Mouse (Mus musculus) MEL (cell line): ENCODE results near the gene Ptpn14. TPM values are rescaled to one million over a fixed set of nuclear protein-coding genes. Genes with fewer than 3 reads are reported as not detected.

Source experiments
- DNase-seq: peaks from one replicate; pipeline ENCODE4 v3.0.0; 2011; ENCODE audit warnings: low read depth, low spot score
- H3K27ac ChIP-seq: 2 replicates; pipeline ENCODE4 v1.5.1; 2012; ENCODE audit warnings: low read depth, mild to moderate bottlenecking, control low read depth, low read length, moderate library complexity; ENCODE audit not compliant: control insufficient read depth
- H3K27me3 ChIP-seq, 2 experiments: fragments of 150-350 bp in 1 of 2; sonication (generic) in 1 of 2; 2 replicates each; pipeline ENCODE4 v1.6.1; 2012; ENCODE audit warnings: low read length in 2 of 2, mild to moderate bottlenecking in 2 of 2, improper control_type of control experiment in 1 of 2, moderate library complexity in 1 of 2; ENCODE audit not compliant: insufficient read depth in 2 of 2, control insufficient read depth in 1 of 2
- H3K36me3 ChIP-seq, 2 experiments: 2 replicates each; pipeline ENCODE4 v1.6.1; 2012 to 2014; ENCODE audit warnings: low read length in 2 of 2, improper control_type of control experiment in 1 of 2, inconsistent platforms in 1 of 2, mild to moderate bottlenecking in 1 of 2; ENCODE audit not compliant: insufficient read depth in 2 of 2, control insufficient read depth in 1 of 2
- H3K4me1 ChIP-seq, 2 experiments: fragments of 150-350 bp in 1 of 2; sonication (generic) in 1 of 2; 2 replicates each; pipeline ENCODE4 v1.6.1; 2012; ENCODE audit warnings: low read length in 2 of 2, improper control_type of control experiment in 1 of 2, mild to moderate bottlenecking in 1 of 2; ENCODE audit not compliant: insufficient read depth in 2 of 2, control insufficient read depth in 1 of 2
- H3K4me3 ChIP-seq, 2 experiments: fragments of 150-350 bp in 1 of 2; sonication (generic) in 1 of 2; 2 replicates each; pipeline ENCODE4 v1.5.1; 2012; ENCODE audit warnings: low read depth in 2 of 2, low read length in 2 of 2, mild to moderate bottlenecking in 2 of 2, moderate library complexity in 2 of 2, control low read depth in 1 of 2, improper control_type of control experiment in 1 of 2; ENCODE audit not compliant: control insufficient read depth in 1 of 2, insufficient read depth in 1 of 2
- H3K79me2 ChIP-seq: 2 replicates; pipeline ENCODE4 v1.6.1; 2012; ENCODE audit warnings: mild to moderate bottlenecking, low read length, moderate library complexity; ENCODE audit not compliant: control insufficient read depth, poor library complexity, insufficient read depth
- H3K9ac ChIP-seq: 2 replicates; pipeline ENCODE4 v1.6.1; 2012; ENCODE audit warnings: low read depth, mild to moderate bottlenecking, control low read depth, low read length, moderate library complexity; ENCODE audit not compliant: control insufficient read depth, poor library complexity, severe bottlenecking
- H3K9me3 ChIP-seq: fragments of 150-350 bp; sonication (generic); replicated peaks from 2 replicates; pipeline ENCODE4 v1.6.1; 2012; ENCODE audit warnings: mild to moderate bottlenecking, low read length, improper control_type of control experiment, moderate library complexity; ENCODE audit not compliant: insufficient read depth
- CHD2 ChIP-seq: IDR thresholded peaks from 2 replicates; pipeline ENCODE4 v1.6.1; 2011; ENCODE audit warnings: low read length, improper control_type of control experiment
- CTCF ChIP-seq, 3 experiments: IDR thresholded peaks in 2 of 3; conservative IDR thresholded peaks in 1 of 3; 2 replicates each; pipeline ENCODE4 v1.5.1; 2011 to 2012; ENCODE audit warnings: low read length in 3 of 3, low read depth in 2 of 3, mild to moderate bottlenecking in 2 of 3, improper control_type of control experiment in 1 of 3, inconsistent platforms in 1 of 3, mixed read lengths in 1 of 3, moderate library complexity in 1 of 3; ENCODE audit not compliant: control insufficient read depth in 1 of 3, insufficient read depth in 1 of 3, poor library complexity in 1 of 3, severe bottlenecking in 1 of 3
- E2F4 ChIP-seq: IDR thresholded peaks from 2 replicates; pipeline ENCODE4 v1.6.1; 2011; ENCODE audit warnings: low read depth, low read length, improper control_type of control experiment, borderline replicate concordance
- ETS1 ChIP-seq: IDR thresholded peaks from 2 replicates; pipeline ENCODE4 v1.6.1; 2012; ENCODE audit warnings: low read depth, mild to moderate bottlenecking, inconsistent platforms, low read length, improper control_type of control experiment, moderate library complexity
- GABPA ChIP-seq: IDR thresholded peaks from 2 replicates; pipeline ENCODE4 v1.6.1; 2012; ENCODE audit warnings: low read depth, mild to moderate bottlenecking, inconsistent platforms, low read length, improper control_type of control experiment, moderate library complexity
- GATA1 ChIP-seq: IDR thresholded peaks from 2 replicates; pipeline ENCODE4 v1.6.1; 2011; ENCODE audit warnings: low read depth, low read length, improper control_type of control experiment
- KAT2A ChIP-seq: conservative IDR thresholded peaks from 2 replicates; pipeline ENCODE4 v1.6.1; 2012; ENCODE audit warnings: low read depth, low read length, improper control_type of control experiment, inconsistent platforms
- MAFK ChIP-seq: IDR thresholded peaks from 2 replicates; pipeline ENCODE4 v1.6.1; 2011; ENCODE audit warnings: low read depth, mild to moderate bottlenecking, low read length, improper control_type of control experiment, borderline replicate concordance
- MAX ChIP-seq: IDR thresholded peaks from 2 replicates; pipeline ENCODE4 v1.6.1; 2011; ENCODE audit warnings: low read length, improper control_type of control experiment
- MXI1 ChIP-seq: IDR thresholded peaks from 2 replicates; pipeline ENCODE4 v1.6.1; 2011; ENCODE audit warnings: mild to moderate bottlenecking, low read depth, low read length, improper control_type of control experiment
- MYB ChIP-seq: IDR thresholded peaks from 2 replicates; pipeline ENCODE4 v1.6.1; 2011; ENCODE audit warnings: mild to moderate bottlenecking, low read depth, low read length, improper control_type of control experiment
- NELFE ChIP-seq: IDR thresholded peaks from 2 replicates; pipeline ENCODE4 v1.6.1; 2011; ENCODE audit warnings: low read depth, low read length, improper control_type of control experiment
- POLR2A ChIP-seq, 2 experiments: IDR thresholded peaks; 2 replicates each; pipeline ENCODE4 v1.6.1; 2011 to 2012; ENCODE audit warnings: low read length in 2 of 2, mild to moderate bottlenecking in 2 of 2, control low read depth in 1 of 2, improper control_type of control experiment in 1 of 2, low read depth in 1 of 2, moderate library complexity in 1 of 2; ENCODE audit not compliant: control insufficient read depth in 1 of 2, insufficient read depth in 1 of 2, poor library complexity in 1 of 2
- POLR2AphosphoS2 ChIP-seq: IDR thresholded peaks from 2 replicates; pipeline ENCODE4 v1.6.1; 2011; ENCODE audit warnings: low read length, improper control_type of control experiment
- RAD21 ChIP-seq: IDR thresholded peaks from 2 replicates; pipeline ENCODE4 v1.6.1; 2011; ENCODE audit warnings: mild to moderate bottlenecking, low read depth, low read length, improper control_type of control experiment
- RCOR1 ChIP-seq: IDR thresholded peaks from 2 replicates; pipeline ENCODE4 v1.6.1; 2012; ENCODE audit warnings: low read depth, mild to moderate bottlenecking, inconsistent platforms, low read length, improper control_type of control experiment
- SMC3 ChIP-seq: IDR thresholded peaks from 2 replicates; pipeline ENCODE4 v1.6.1; 2011; ENCODE audit warnings: low read depth, low read length, improper control_type of control experiment
- TBP ChIP-seq: IDR thresholded peaks from 2 replicates; pipeline ENCODE4 v1.8.0; 2011; ENCODE audit warnings: low read depth, low read length, improper control_type of control experiment
- TCF12 ChIP-seq: IDR thresholded peaks from 2 replicates; pipeline ENCODE4 v1.6.1; 2014; ENCODE audit warnings: low read depth, mild to moderate bottlenecking, inconsistent platforms, low read length, improper control_type of control experiment, moderate library complexity
- USF1 ChIP-seq: IDR thresholded peaks from 2 replicates; pipeline ENCODE4 v1.6.1; 2014; ENCODE audit warnings: low read depth, mild to moderate bottlenecking, inconsistent platforms, low read length, improper control_type of control experiment, moderate library complexity
- USF2 ChIP-seq, 2 experiments: IDR thresholded peaks; 2 replicates each; pipeline ENCODE4 v1.6.1; 2011 to 2012; ENCODE audit warnings: improper control_type of control experiment in 2 of 2, low read length in 2 of 2, borderline replicate concordance in 1 of 2, inconsistent platforms in 1 of 2, low read depth in 1 of 2, mild to moderate bottlenecking in 1 of 2; ENCODE audit not compliant: insufficient read depth in 1 of 2
- ZC3H11A ChIP-seq: IDR thresholded peaks from 2 replicates; pipeline ENCODE4 v1.6.1; 2012; ENCODE audit warnings: low read depth, mild to moderate bottlenecking, inconsistent platforms, low read length, improper control_type of control experiment
- ZMIZ1 ChIP-seq: IDR thresholded peaks from 2 replicates; pipeline ENCODE4 v1.6.1; 2012; ENCODE audit warnings: low read depth, mild to moderate bottlenecking, inconsistent platforms, low read length, improper control_type of control experiment, moderate library complexity
- polyA plus RNA-seq, 2 experiments: library from polyadenylated mRNA; stranded (reverse) in 1 of 2; unstranded in 1 of 2; fragments of >175 nt in 1 of 2; fragments of >200 nt in 1 of 2; gene quantifications; 2 replicates each; pipeline versions ENCODE4 v1.2.1 to v1.2.4; 2012; ENCODE audit warnings: low replicate concordance in 2 of 2, low read depth in 1 of 2; ENCODE audit not compliant: insufficient read length in 2 of 2, insufficient read depth in 1 of 2, missing spikeins in 1 of 2
- total RNA-seq: library from RNA; depleted of rRNA; stranded (reverse); fragments of 300-350 nt; gene quantifications from 2 replicates; pipeline ENCODE4 v1.2.3, GENCODE M21; 2012

Gene Ptpn14
- total and polyA plus RNA-seq, 3 experiments: 0.62 to 1.0 TPM; not detected in 1

GRCm38 (mm10) chr1:189883531-189884170 lies 155.6 kb downstream of the Ptpn14 start:
- Histone ChIP-seq H3K4me3 (no peak overlapping the region), H3K79me2 (no peaks in the 10 kb centered on the region), H3K9ac (no peak overlapping the region), H3K27me3 (no peaks in the 10 kb centered on the region), H3K36me3 (no peaks in the 10 kb centered on the region; a peak in 2 of 4 replicates), H3K4me1 (no peaks in the 10 kb centered on the region), H3K27ac (no peak overlapping the region), H3K9me3 (no peaks in the 10 kb centered on the region)
- peak; percentile 62 for DNase-seq
- TF ChIP-seq RAD21 (peak; percentile 8), CHD2 (no peak), E2F4 (no peak), CTCF (IDR thresholded peaks at IDR 0.05 in 2 of 3, conservative IDR thresholded peaks at IDR 0.05 in 1 of 3; ENCODE audit: control insufficient read depth in 1 of 3, insufficient read depth in 1 of 3, low read depth in 2 of 3, low read length in 3 of 3, poor library complexity in 1 of 3, severe bottlenecking in 1 of 3) (peak; percentile 39 to 70 (median 59)), SMC3 (peak; percentile 34)

DNA sequence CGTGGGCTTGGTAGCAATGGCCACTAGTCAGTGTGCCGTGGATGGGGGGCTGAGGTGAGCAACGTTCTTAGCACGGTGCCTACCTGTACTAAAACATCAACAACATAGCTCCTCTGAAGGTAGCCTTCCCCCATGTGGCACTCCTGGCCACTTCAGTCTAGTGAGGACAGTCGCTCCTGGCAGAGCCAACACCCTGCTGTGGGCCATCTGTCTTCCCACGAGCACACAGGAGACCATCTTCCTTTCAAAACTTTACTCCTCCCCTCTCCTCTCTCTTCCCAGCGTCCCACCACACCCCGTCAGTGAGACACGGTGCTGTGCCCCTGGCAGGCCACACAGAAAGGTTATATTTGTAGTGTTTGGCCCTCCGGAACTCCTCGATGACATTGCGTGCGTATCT lies 156.9 kb downstream of the Ptpn14 start:
- no peak for TF ChIP-seq GABPA
- TF ChIP-seq ZMIZ1: no peak
- no peak for TF ChIP-seq TCF12
- TF ChIP-seq SMC3: no peak
- no peak for TF ChIP-seq MYB
- Histone ChIP-seq H3K4me3 (no peak overlapping the region), H3K36me3 (no peaks in the 10 kb centered on the region; a peak in 2 of 4 replicates), H3K9me3 (no peaks in the 10 kb centered on the region), H3K9ac (no peak overlapping the region), H3K27me3 (no peaks in the 10 kb centered on the region), H3K27ac (no peak overlapping the region), H3K4me1 (no peaks in the 10 kb centered on the region), H3K79me2 (no peaks in the 10 kb centered on the region)
- no peak for DNase-seq

DNA sequence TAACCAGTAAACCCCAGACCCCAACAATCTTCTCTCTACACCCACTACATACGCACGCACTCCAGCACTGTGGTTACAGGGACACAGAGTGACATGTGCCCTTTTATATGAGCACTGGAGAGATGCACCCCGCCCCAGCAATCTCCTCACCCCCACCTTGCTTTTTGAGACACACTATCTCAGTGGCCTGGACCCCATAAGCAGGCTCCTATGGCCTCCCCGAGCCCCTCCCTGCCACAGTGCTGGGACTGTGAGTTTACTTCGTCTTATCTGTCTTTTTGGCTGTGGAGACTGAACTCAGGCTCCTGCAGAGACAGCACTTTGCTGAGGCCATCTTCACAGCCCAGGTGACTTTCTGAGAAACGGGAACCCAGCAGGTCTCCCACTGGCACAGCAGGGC lies 157.9 kb downstream of the Ptpn14 start:
- Histone ChIP-seq H3K27ac (no peak overlapping the region), H3K9ac (no peak overlapping the region), H3K79me2 (no peaks in the 10 kb centered on the region)

More for the DNA sequence above, 157.9 kb downstream of the Ptpn14 start:
- H3K4me3 ChIP-seq: no peak overlapping the region
- no peaks in the 10 kb centered on the region for H3K9me3 ChIP-seq
- no peak for DNase-seq
- TF ChIP-seq ETS1: no peak
- no peak for TF ChIP-seq USF1
- TF ChIP-seq CHD2: no peak
- TF ChIP-seq GATA1: no peak
- TF ChIP-seq TBP: no peak
- TF ChIP-seq RCOR1: no peak
- no peak for TF ChIP-seq KAT2A
- TF ChIP-seq USF2 (IDR thresholded peaks at IDR 0.05; ENCODE audit: borderline replicate concordance in 1 of 2, insufficient read depth in 1 of 2, low read depth in 1 of 2, low read length in 2 of 2): no peak
- TF ChIP-seq MAFK: no peak
- TF ChIP-seq MXI1: no peak
- no peak for TF ChIP-seq MAX
- no peak for TF ChIP-seq ZC3H11A
- no peak for TF ChIP-seq GABPA
- TF ChIP-seq POLR2A (IDR thresholded peaks at IDR 0.05; ENCODE audit: control insufficient read depth in 1 of 2, insufficient read depth in 1 of 2, low read depth in 1 of 2, low read length in 2 of 2, poor library complexity in 1 of 2): no peak
- TF ChIP-seq MYB: no peak
- no peak for TF ChIP-seq POLR2AphosphoS2
- no peak for TF ChIP-seq NELFE
- no peak for TF ChIP-seq ZMIZ1
- no peaks in the 10 kb centered on the region; a peak in 2 of 4 replicates for H3K36me3 ChIP-seq
- H3K4me1 ChIP-seq: no peaks in the 10 kb centered on the region
- H3K27me3 ChIP-seq: no peaks in the 10 kb centered on the region
